Mouse (Mus musculus): ENCODE measurements around the gene Akap3. TPM values are rescaled to one million over a fixed set of nuclear protein-coding genes. Genes with fewer than 3 reads are reported as not detected.

Akap3 gene
- 0.08 TPM in 1 of 2 replicates, not detected in the other for polyA plus RNA-seq (2014; fragmentation: Nextera tagmentation; extraction: Ambion mirVana)

DNA sequence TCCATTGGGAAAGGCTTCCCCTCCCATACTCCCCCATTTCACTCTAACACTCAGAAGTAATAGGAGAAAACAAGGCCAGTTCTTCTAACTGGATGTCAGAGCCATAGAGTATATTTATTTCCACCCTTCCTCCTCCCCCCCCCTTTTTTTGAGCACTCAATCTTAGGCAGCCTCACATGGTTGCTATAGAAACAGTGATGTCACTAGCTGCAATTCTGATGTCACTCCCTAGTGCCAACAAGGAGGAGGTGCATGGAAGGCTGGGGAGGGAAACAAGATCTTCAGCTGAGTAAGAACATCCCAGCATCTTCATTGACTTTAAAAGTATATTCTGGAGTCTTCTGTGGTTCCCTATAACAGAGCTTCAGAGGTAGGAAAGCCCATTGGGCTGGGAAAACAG, at the start of gene Akap3:
Gene Akap3 (plus strand): TSS at position 218 of the 400 bp plus-strand sequence.
- Histone ChIP-seq H3K4me1 (replicated peaks; ENCODE audit: control insufficient read depth, insufficient read depth, low read length) (peaks cover 5% of the 10 kb centered on the region), H3K27ac (ENCODE audit: low read depth) (no peak within 1 kb of the TSS), H3K4me2 (ENCODE audit: low read length) (no peak within 1 kb of the TSS), H3K9me3 (ENCODE audit: control insufficient read depth, low read length) (no peaks in the 10 kb centered on the region), H3K9ac (ENCODE audit: low read length) (no peak within 1 kb of the TSS), H3K27me3 (replicated peaks; ENCODE audit: control insufficient read depth, insufficient read depth, low read length) (peaks cover 4% of the 10 kb centered on the region; the same call in 1 of the 2 replicates), H3K4me3 (ENCODE audit: low read depth, low read length) (no peak within 1 kb of the TSS), H3K36me3 (ENCODE audit: control insufficient read depth, insufficient read depth, low read length) (no peaks in the 10 kb centered on the region)
- DNase-seq (ENCODE audit: low spot score) (peak; percentile 21), ATAC-seq (replicated peaks; ENCODE audit: low FRiP score, low TSS enrichment, low read depth) (no peak)

DNA sequence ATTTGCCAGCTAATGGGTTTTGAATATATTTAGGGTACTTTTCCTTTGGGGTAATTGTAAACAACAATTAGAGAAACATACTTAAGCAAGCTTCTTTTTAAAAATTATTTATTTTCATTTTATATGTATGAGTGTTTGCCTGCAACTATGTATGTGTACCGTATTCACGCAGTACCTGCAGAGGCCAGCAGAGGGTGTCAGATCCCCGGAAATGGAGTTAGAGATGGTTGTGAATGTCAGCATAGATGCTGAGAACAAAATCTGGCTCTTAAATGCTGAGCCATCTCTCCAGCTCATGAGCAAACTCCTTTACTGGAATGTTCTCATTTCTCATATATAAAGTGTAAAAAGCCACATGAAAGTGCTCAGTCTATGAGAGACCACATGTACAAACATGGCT, 46.1 kb upstream of the Akap3 start:
- Histone ChIP-seq H3K9ac (ENCODE audit: low read length) (no peak overlapping the region), H3K9me3 (ENCODE audit: control insufficient read depth, low read length) (0 out of 2 replicates have a peak, but pooled peaks cover 3% of the 10 kb centered on the region), H3K4me3 (ENCODE audit: low read depth, low read length) (no peak overlapping the region), H3K4me1 (replicated peaks; ENCODE audit: control insufficient read depth, insufficient read depth, low read length) (no peaks in the 10 kb centered on the region), H3K36me3 (ENCODE audit: control insufficient read depth, insufficient read depth, low read length) (no peaks in the 10 kb centered on the region), H3K27ac (ENCODE audit: low read depth) (no peak overlapping the region), H3K27me3 (replicated peaks; ENCODE audit: control insufficient read depth, insufficient read depth, low read length) (no peaks in the 10 kb centered on the region), H3K4me2 (ENCODE audit: low read length) (no peak overlapping the region)
- ATAC-seq (replicated peaks; ENCODE audit: low FRiP score, low TSS enrichment, low read depth) = no peak
- 87% methylated on average over 3 of the region's 3 CpGs for WGBS
- DNase-seq (ENCODE audit: low spot score) = no peak

DNA sequence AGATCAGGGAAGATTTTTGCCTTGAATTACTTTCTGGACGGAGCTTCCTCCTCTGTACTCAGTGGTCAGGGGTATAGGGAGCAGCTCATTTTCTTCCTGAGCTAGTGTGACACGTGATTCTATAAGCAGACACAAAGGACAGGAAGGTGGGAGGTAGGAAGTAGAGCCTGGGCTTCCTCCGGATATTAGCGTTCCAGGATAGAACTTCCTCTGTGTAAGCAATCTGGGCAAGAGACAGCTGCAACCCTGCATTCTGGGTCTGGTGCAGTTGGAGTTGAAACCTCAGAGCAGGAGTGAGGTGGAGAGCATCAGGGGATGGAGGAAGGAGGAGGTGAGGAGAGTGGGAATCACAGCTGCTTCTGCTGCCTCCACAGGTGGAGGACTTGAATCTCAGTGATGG, 44.8 kb upstream of the Akap3 start:
- 58% methylated on average over 4 of the region's 4 CpGs for WGBS
- DNase-seq (ENCODE audit: low spot score) = no peak
- H3K36me3 ChIP-seq (ENCODE audit: control insufficient read depth, insufficient read depth, low read length) = no peaks in the 10 kb centered on the region
- no peaks in the 10 kb centered on the region for H3K4me1 ChIP-seq (replicated peaks; ENCODE audit: control insufficient read depth, insufficient read depth, low read length)
- H3K27ac ChIP-seq (ENCODE audit: low read depth) = no peak overlapping the region
- H3K9me3 ChIP-seq (ENCODE audit: control insufficient read depth, low read length) = 0 out of 2 replicates have a peak, but pooled peaks cover 3% of the 10 kb centered on the region
- H3K4me3 ChIP-seq (ENCODE audit: low read depth, low read length) = no peak overlapping the region
- H3K9ac ChIP-seq (ENCODE audit: low read length) = no peak overlapping the region
- ATAC-seq (replicated peaks; ENCODE audit: low FRiP score, low TSS enrichment, low read depth) = no peak
- no peaks in the 10 kb centered on the region for H3K27me3 ChIP-seq (replicated peaks; ENCODE audit: control insufficient read depth, insufficient read depth, low read length)
- no peak overlapping the region for H3K4me2 ChIP-seq (ENCODE audit: low read length)

DNA sequence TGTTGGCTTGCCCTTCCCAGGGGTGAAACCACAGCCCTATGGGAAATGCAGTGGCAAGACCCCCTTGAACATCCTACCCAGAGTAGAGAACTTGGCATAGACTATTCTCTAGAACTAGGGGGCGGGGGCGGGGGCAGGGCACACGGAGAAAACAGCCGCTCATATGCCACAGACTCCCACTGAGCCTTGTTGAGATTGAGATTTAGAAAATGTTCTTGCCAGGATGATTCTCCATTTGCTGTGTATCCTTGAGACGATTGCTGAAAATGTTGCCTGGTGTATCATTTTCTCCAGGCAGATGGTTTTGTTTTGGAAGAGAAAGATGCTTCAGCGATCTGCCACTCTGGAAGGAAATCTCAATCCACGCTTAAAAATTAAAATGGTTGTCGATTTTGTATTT, 44.3 kb upstream of the Akap3 start:
- Histone ChIP-seq H3K9me3 (ENCODE audit: control insufficient read depth, low read length) (0 out of 2 replicates have a peak, but pooled peaks cover 3% of the 10 kb centered on the region), H3K4me1 (replicated peaks; ENCODE audit: control insufficient read depth, insufficient read depth, low read length) (no peaks in the 10 kb centered on the region), H3K27me3 (replicated peaks; ENCODE audit: control insufficient read depth, insufficient read depth, low read length) (no peaks in the 10 kb centered on the region), H3K4me3 (ENCODE audit: low read depth, low read length) (no peak overlapping the region), H3K27ac (ENCODE audit: low read depth) (no peak overlapping the region), H3K36me3 (ENCODE audit: control insufficient read depth, insufficient read depth, low read length) (no peaks in the 10 kb centered on the region), H3K9ac (ENCODE audit: low read length) (no peak overlapping the region), H3K4me2 (ENCODE audit: low read length) (no peak overlapping the region)
- DNase-seq (ENCODE audit: low spot score) (no peak), ATAC-seq (replicated peaks; ENCODE audit: low FRiP score, low TSS enrichment, low read depth) (no peak)
- WGBS = 86% methylated on average over 8 of the region's 8 CpGs

DNA sequence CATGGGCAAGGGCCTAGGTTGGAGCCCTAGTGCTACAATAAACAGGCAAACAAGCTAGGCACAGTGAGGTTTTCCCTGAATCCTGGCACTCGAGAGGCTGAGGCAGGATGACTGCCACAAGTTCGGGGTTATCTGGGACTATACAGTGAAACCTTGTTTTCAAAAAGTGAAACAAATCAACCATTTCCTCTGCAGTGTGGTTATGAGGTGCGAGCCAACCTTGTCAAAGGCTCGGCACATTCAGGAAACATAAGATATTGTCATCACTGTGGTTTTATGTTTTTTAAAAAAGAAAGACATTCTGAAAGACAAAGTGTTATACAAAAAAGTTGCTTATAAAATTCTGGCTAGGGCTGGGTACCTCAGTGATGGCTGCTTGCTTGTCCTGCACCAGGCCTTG, 41.4 kb upstream of the Akap3 start:
- H3K9me3 ChIP-seq (ENCODE audit: control insufficient read depth, low read length) = 0 out of 2 replicates have a peak, but pooled peaks cover 3% of the 10 kb centered on the region
- H3K27me3 ChIP-seq (replicated peaks; ENCODE audit: control insufficient read depth, insufficient read depth, low read length) = no peaks in the 10 kb centered on the region
- H3K4me1 ChIP-seq (replicated peaks; ENCODE audit: control insufficient read depth, insufficient read depth, low read length) = no peaks in the 10 kb centered on the region
- no peaks in the 10 kb centered on the region for H3K36me3 ChIP-seq (ENCODE audit: control insufficient read depth, insufficient read depth, low read length)
- H3K27ac ChIP-seq (ENCODE audit: low read depth) = no peak overlapping the region
- DNase-seq (ENCODE audit: low spot score) (no peak), ATAC-seq (replicated peaks; ENCODE audit: low FRiP score, low TSS enrichment, low read depth) (no peak)
- no peak overlapping the region for H3K4me2 ChIP-seq (ENCODE audit: low read length)
- H3K4me3 ChIP-seq (ENCODE audit: low read depth, low read length) = no peak overlapping the region
- no peak overlapping the region for H3K9ac ChIP-seq (ENCODE audit: low read length)
- WGBS = 86% methylated on average over 4 of the region's 4 CpGs

DNA sequence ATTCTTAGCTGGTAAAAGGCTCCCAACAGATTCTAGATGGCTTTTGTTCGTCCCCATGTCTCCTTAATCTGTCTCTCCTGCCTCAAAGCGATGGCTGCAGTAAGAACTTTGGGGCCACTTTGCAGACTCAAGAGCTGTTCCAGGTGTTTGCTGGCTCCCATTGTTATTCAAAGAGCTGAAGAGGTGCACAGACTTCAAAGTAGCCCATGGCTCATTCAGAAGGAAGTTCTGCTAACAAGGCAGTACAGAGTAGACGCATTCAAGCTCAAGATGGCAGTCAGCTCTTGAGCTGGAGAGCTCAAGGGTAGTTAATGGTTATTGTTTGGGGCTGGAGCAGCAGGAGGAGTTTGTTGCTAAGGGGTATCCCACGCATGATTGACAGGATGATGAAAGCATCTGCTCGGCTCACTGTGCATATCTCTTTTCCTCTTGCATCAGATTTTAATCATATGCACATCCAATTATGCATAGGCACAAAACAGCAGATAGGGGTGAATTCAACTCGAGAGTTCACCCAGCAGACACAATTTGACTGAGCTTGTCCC, 37.6 kb upstream of the Akap3 start:
- no peak overlapping the region for H3K9ac ChIP-seq (ENCODE audit: low read length)
- H3K4me2 ChIP-seq (ENCODE audit: low read length) = no peak overlapping the region
- no peaks in the 10 kb centered on the region for H3K9me3 ChIP-seq (ENCODE audit: control insufficient read depth, low read length)
- H3K36me3 ChIP-seq (ENCODE audit: control insufficient read depth, insufficient read depth, low read length) = peaks cover 5% of the 10 kb centered on the region; the same call in 1 of the 2 replicates
- ATAC-seq (replicated peaks; ENCODE audit: low FRiP score, low TSS enrichment, low read depth) = no peak
- no peak overlapping the region for H3K27ac ChIP-seq (ENCODE audit: low read depth)
- no peak for DNase-seq (ENCODE audit: low spot score)
- no peaks in the 10 kb centered on the region for H3K27me3 ChIP-seq (replicated peaks; ENCODE audit: control insufficient read depth, insufficient read depth, low read length)
- no peak overlapping the region for H3K4me3 ChIP-seq (ENCODE audit: low read depth, low read length)
- H3K4me1 ChIP-seq (replicated peaks; ENCODE audit: control insufficient read depth, insufficient read depth, low read length) = no peaks in the 10 kb centered on the region
- WGBS = 72% methylated on average over 6 of the region's 6 CpGs

DNA sequence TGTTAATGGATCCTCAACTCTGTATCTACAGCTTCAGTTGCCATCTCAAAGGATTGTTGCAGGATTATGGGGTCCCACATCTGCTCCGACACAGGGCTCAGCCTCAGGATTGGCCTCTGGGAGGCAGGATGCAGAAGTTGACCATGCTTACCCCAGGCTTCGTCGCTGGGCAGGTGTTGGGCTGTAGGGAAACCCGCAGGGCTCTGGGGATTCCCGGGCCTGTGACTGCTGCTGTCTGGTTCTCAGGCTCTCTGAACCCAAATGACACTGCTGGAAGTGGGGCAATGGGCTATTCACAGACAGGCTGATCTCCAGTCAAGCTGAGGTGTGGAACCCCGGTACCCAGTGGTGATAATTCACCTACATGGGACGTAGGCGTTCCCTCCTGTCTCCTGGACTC, 36.6 kb upstream of the Akap3 start:
- H3K27me3 ChIP-seq (replicated peaks; ENCODE audit: control insufficient read depth, insufficient read depth, low read length) = no peaks in the 10 kb centered on the region
- H3K4me1 ChIP-seq (replicated peaks; ENCODE audit: control insufficient read depth, insufficient read depth, low read length) = no peaks in the 10 kb centered on the region
- no peak overlapping the region for H3K9ac ChIP-seq (ENCODE audit: low read length)
- DNase-seq (ENCODE audit: low spot score) = no peak
- H3K36me3 ChIP-seq (ENCODE audit: control insufficient read depth, insufficient read depth, low read length) = peaks cover 15% of the 10 kb centered on the region
- H3K9me3 ChIP-seq (ENCODE audit: control insufficient read depth, low read length) = no peaks in the 10 kb centered on the region
- no peak overlapping the region for H3K4me3 ChIP-seq (ENCODE audit: low read depth, low read length)
- WGBS = 88% methylated on average over 8 of the region's 8 CpGs
- no peak for ATAC-seq (replicated peaks; ENCODE audit: low FRiP score, low TSS enrichment, low read depth)
- no peak overlapping the region for H3K4me2 ChIP-seq (ENCODE audit: low read length)
- no peak overlapping the region for H3K27ac ChIP-seq (ENCODE audit: low read depth)

DNA sequence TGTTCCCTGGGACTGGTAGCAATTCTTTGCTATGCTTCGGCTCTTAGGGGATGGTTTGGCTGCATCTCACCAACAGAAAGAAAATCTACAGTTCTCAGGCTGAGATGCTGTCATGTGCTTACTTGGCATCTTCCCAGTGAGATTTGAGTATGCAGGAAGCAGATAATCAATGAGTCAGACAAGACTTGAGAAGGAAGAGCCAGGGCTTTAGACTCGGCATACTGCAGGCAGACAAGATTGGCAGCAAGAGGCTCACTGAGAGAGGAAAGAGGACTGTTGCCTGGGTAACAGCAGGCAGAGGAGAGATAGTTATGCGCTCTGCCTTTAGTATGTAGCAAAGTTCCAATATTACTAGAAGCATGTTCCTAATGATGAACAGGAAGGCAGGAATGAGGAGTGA, 29.8 kb upstream of the Akap3 start:
- Histone ChIP-seq H3K4me3 (ENCODE audit: low read depth, low read length) (no peak overlapping the region), H3K9me3 (ENCODE audit: control insufficient read depth, low read length) (no peaks in the 10 kb centered on the region), H3K27me3 (replicated peaks; ENCODE audit: control insufficient read depth, insufficient read depth, low read length) (no peaks in the 10 kb centered on the region), H3K4me2 (ENCODE audit: low read length) (no peak overlapping the region), H3K9ac (ENCODE audit: low read length) (no peak overlapping the region), H3K4me1 (replicated peaks; ENCODE audit: control insufficient read depth, insufficient read depth, low read length) (no peaks in the 10 kb centered on the region), H3K27ac (ENCODE audit: low read depth) (no peak overlapping the region), H3K36me3 (ENCODE audit: control insufficient read depth, insufficient read depth, low read length) (peaks cover 82% of the 10 kb centered on the region)
- 87% methylated on average over 3 of the region's 3 CpGs for WGBS
- ATAC-seq (replicated peaks; ENCODE audit: low FRiP score, low TSS enrichment, low read depth) (no peak), DNase-seq (ENCODE audit: low spot score) (no peak)

DNA sequence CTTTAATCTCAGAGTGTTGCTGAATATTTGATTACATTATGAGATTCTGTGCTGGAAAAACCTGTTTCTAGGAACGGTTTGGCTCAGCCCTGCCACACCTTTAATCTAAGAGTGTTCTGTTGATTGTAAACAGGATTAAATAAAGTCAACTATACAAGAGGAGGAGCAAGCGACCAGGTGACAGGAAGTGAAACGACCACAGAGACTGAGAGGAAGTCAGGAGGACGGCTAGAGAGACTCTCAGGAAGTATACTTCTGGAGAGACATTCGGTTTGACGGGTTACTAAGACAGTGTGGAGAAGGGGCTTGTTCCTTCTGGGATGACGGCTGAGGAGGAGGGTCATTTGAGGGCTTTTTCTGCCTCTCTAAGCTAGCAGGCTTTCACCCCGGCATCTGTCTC, 16.3 kb upstream of the Akap3 start:
- no peak overlapping the region for H3K27ac ChIP-seq (ENCODE audit: low read depth)
- H3K9me3 ChIP-seq (ENCODE audit: control insufficient read depth, low read length) = no peaks in the 10 kb centered on the region
- no peak for ATAC-seq (replicated peaks; ENCODE audit: low FRiP score, low TSS enrichment, low read depth)
- no peaks in the 10 kb centered on the region for H3K4me1 ChIP-seq (replicated peaks; ENCODE audit: control insufficient read depth, insufficient read depth, low read length)
- peaks cover 96% of the 10 kb centered on the region for H3K36me3 ChIP-seq (ENCODE audit: control insufficient read depth, insufficient read depth, low read length)
- H3K4me2 ChIP-seq (ENCODE audit: low read length) = no peak overlapping the region
- H3K4me3 ChIP-seq (ENCODE audit: low read depth, low read length) = no peak overlapping the region
- H3K27me3 ChIP-seq (replicated peaks; ENCODE audit: control insufficient read depth, insufficient read depth, low read length) = no peaks in the 10 kb centered on the region
- DNase-seq (ENCODE audit: low spot score) = no peak
- no peak overlapping the region for H3K9ac ChIP-seq (ENCODE audit: low read length)
- 89% methylated on average over 8 of the region's 8 CpGs for WGBS
